In the genomic region with DNA sequence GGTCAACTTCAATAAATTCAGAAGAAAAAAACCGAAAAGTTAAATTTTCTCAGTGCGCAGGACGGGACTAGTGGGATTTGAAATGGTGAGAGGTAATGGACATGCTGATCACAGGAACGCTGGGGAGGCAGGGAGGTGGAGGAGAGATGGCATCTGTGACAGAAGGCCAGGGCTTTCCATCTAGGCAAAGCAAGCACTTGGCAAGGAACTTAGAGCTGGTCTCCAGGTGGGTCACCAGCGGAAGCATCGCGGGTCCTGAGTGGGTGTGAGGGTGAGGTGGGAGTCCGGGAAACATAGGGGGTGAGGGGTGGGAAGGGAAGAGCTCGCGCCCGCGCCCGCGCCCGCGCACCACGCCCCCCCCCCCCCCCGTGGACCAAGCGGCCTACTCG, we compare ENCODE assay signal across 8 mouse cellular contexts. TPM values are rescaled to one million over a fixed set of nuclear protein-coding genes. Genes with fewer than 3 reads are reported as not detected.
DNase-seq lines count a peak whose midpoint lies in the region; ATAC-seq and TF ChIP-seq lines count a peak whose summit lies in the region.

No protein-coding gene starts in this region.

- H3K4me3 ChIP-seq in heart, embryonic 12.5 days = peak overlapping the region; percentile 86
- H3K4me3 ChIP-seq in hindbrain, postnatal 0 days (ENCODE audit: low read length) = peak overlapping the region; percentile 88
- H3K4me3 ChIP-seq in midbrain, embryonic 11.5 days (ENCODE audit: low read depth, low read length) = peak overlapping the region; percentile 82

- H3K27ac ChIP-seq in heart, embryonic 12.5 days (ENCODE audit: poor library complexity, severe bottlenecking) = peak overlapping the region; percentile 90
- H3K27ac ChIP-seq in hindbrain, postnatal 0 days = peak overlapping the region; percentile 98
- no peak overlapping the region for H3K27ac ChIP-seq in midbrain, embryonic 11.5 days (ENCODE audit: low read depth, low read length)

- no peak for DNase-seq in heart, postnatal 4 days
- peak; percentile 25 for DNase-seq in urinary bladder, postnatal 14 days (ENCODE audit: low spot score)
- DNase-seq in urinary bladder, postnatal 25 days (ENCODE audit: low spot score) = no peak
- no peak for DNase-seq in hindbrain, postnatal 0 days (ENCODE audit: low spot score)
- no peak for DNase-seq in midbrain, embryonic 11.5 days (ENCODE audit: low spot score, missing footprints)
- DNase-seq in gastrocnemius, postnatal 10 days = no peak
- DNase-seq in yolk sac, embryonic 10.5 days (ENCODE audit: low spot score) = no peak

- H3K9me3 ChIP-seq in heart, embryonic 12.5 days (replicated peaks) = 0 out of 2 replicates have a peak, but pooled peaks cover 3% of the 10 kb centered on the region
- H3K9me3 ChIP-seq in hindbrain, postnatal 0 days (ENCODE audit: low read length) = no peaks in the 10 kb centered on the region
- no peaks in the 10 kb centered on the region for H3K9me3 ChIP-seq in midbrain, embryonic 11.5 days (ENCODE audit: control insufficient read depth, low read length)

- H3K9ac ChIP-seq in heart, embryonic 12.5 days = peak overlapping the region; percentile 74
- H3K9ac ChIP-seq in hindbrain, postnatal 0 days (replicated peaks; ENCODE audit: low read length) = peak overlapping the region; percentile 93
- peak overlapping the region; percentile 95 for H3K9ac ChIP-seq in midbrain, embryonic 11.5 days (ENCODE audit: low read length)

- WGBS in heart, embryonic 12.5 days = 14% methylated on average over 15 of the region's 20 CpGs
- WGBS in hindbrain, postnatal 0 days = 26% methylated on average over 8 of the region's 20 CpGs
- WGBS in midbrain, embryonic 11.5 days = 33% methylated on average over 7 of the region's 20 CpGs

- no peaks in the 10 kb centered on the region for H3K27me3 ChIP-seq in heart, embryonic 12.5 days (replicated peaks)
- no peaks in the 10 kb centered on the region for H3K27me3 ChIP-seq in hindbrain, postnatal 0 days (ENCODE audit: insufficient read depth, low read length)
- no peaks in the 10 kb centered on the region for H3K27me3 ChIP-seq in midbrain, embryonic 11.5 days (ENCODE audit: control insufficient read depth, insufficient read depth, low read length)

- peaks cover 12% of the 10 kb centered on the region for H3K4me1 ChIP-seq in heart, embryonic 12.5 days (replicated peaks)
- peaks cover 9% of the 10 kb centered on the region for H3K4me1 ChIP-seq in hindbrain, postnatal 0 days (ENCODE audit: insufficient read depth, low read length)
- H3K4me1 ChIP-seq in midbrain, embryonic 11.5 days (ENCODE audit: control insufficient read depth, insufficient read depth, low read length) = peaks cover 5% of the 10 kb centered on the region; the same call in 1 of the 2 replicates

- peak overlapping the region; percentile 85 for H3K4me2 ChIP-seq in heart, embryonic 12.5 days
- peak overlapping the region; percentile 68 for H3K4me2 ChIP-seq in hindbrain, postnatal 0 days (ENCODE audit: low read depth, low read length)
- peak overlapping the region; percentile 69 for H3K4me2 ChIP-seq in midbrain, embryonic 11.5 days

- H3K36me3 ChIP-seq in heart, embryonic 12.5 days = no peaks in the 10 kb centered on the region
- H3K36me3 ChIP-seq in hindbrain, postnatal 0 days (ENCODE audit: insufficient read depth, low read length) = no peaks in the 10 kb centered on the region
- H3K36me3 ChIP-seq in midbrain, embryonic 11.5 days (ENCODE audit: control insufficient read depth, insufficient read depth, low read length) = no peaks in the 10 kb centered on the region

- ATAC-seq in heart, embryonic 12.5 days (ENCODE audit: insufficient number of reproducible peaks, low FRiP score) = no peak
- ATAC-seq in hindbrain, postnatal 0 days = no peak
- no peak; the same call in 1 of the 2 replicates for ATAC-seq in midbrain, embryonic 11.5 days (ENCODE audit: low FRiP score)

- TF ChIP-seq CTCF in hindbrain, postnatal 0 days (IDR thresholded peaks at IDR 0.05; ENCODE audit: low read depth) = no peak

RNA-seq across cellular contexts. Expression of a gene that starts 0.3 kb away (rescaled TPM):
- polyA plus RNA-seq in heart, embryonic 12.5 days (2016; fragmentation: Nextera tagmentation; extraction: Ambion mirVana) = 216 and 224 TPM in 2 replicates
- 100 to 1,000 TPM in 1 of 2 experiments, 10 to 100 TPM in 1; 96.5 to 104 TPM for total RNA-seq in heart, postnatal 4 days (2021)
- total RNA-seq in hindbrain, postnatal 0 days (2014; rRNA removed) = 262 and 346 TPM in 2 replicates
- 393 and 394 TPM in 2 replicates for polyA plus RNA-seq in hindbrain, postnatal 0 days (2015; fragmentation: Nextera tagmentation; extraction: Ambion mirVana)
- 281 and 308 TPM in 2 replicates for polyA plus RNA-seq in midbrain, embryonic 11.5 days (2014; fragmentation: Nextera tagmentation; extraction: Ambion mirVana)
- 10 to 100 TPM; 82.7 to 88.9 TPM for total RNA-seq in gastrocnemius, postnatal 10 days (2021)

RNA-seq across cellular contexts. Expression of a gene that starts 47.6 kb away (rescaled TPM):
- polyA plus RNA-seq in heart, embryonic 12.5 days (2016; fragmentation: Nextera tagmentation; extraction: Ambion mirVana) = 5.2 and 6.9 TPM in 2 replicates
- 1 to 10 TPM; 4.8 to 4.9 TPM for total RNA-seq in heart, postnatal 4 days (2021)
- 1.5 and 2.4 TPM in 2 replicates for total RNA-seq in hindbrain, postnatal 0 days (2014; rRNA removed)
- polyA plus RNA-seq in hindbrain, postnatal 0 days (2015; fragmentation: Nextera tagmentation; extraction: Ambion mirVana) = 1.6 and 1.9 TPM in 2 replicates
- 7.3 and 8.2 TPM in 2 replicates for polyA plus RNA-seq in midbrain, embryonic 11.5 days (2014; fragmentation: Nextera tagmentation; extraction: Ambion mirVana)
- 1 to 10 TPM; 1.6 to 2.6 TPM for total RNA-seq in gastrocnemius, postnatal 10 days (2021)

RNA-seq across cellular contexts. Expression of a gene that starts 51.4 kb away (rescaled TPM):
- polyA plus RNA-seq in heart, embryonic 12.5 days (2016; fragmentation: Nextera tagmentation; extraction: Ambion mirVana) = 1.2 and 1.6 TPM in 2 replicates
- total RNA-seq in heart, postnatal 4 days (2021) = 1 to 10 TPM in 1 of 2 experiments, under 1 TPM in 1; 0.74 to 1.0 TPM
- 9.1 and 11.1 TPM in 2 replicates for total RNA-seq in hindbrain, postnatal 0 days (2014; rRNA removed)
- polyA plus RNA-seq in hindbrain, postnatal 0 days (2015; fragmentation: Nextera tagmentation; extraction: Ambion mirVana) = 3.9 and 4.5 TPM in 2 replicates
- 0.82 and 0.92 TPM in 2 replicates for polyA plus RNA-seq in midbrain, embryonic 11.5 days (2014; fragmentation: Nextera tagmentation; extraction: Ambion mirVana)
- 1 to 10 TPM; 3.4 to 3.5 TPM for total RNA-seq in gastrocnemius, postnatal 10 days (2021)
